Mouse (Mus musculus): ENCODE measurements at regions not wholly inside any gene's neighbourhood (a gene's known extent, or its start where the extent isn't known, plus 50 kb on each side); places are given as distances from the start of the nearest gene placed in this dataset.

GRCm38 (mm10) chr4:7513081-7513480 lies 725.8 kb downstream of the Car8 start:
- ATAC-seq = no peak
- Histone ChIP-seq H3K36me3 (ENCODE audit: control insufficient read depth, insufficient read depth) (no peaks in the 10 kb centered on the region), H3K27me3 (replicated peaks; ENCODE audit: control insufficient read depth, insufficient read depth, low read length) (no peaks in the 10 kb centered on the region), H3K27ac (ENCODE audit: low read length) (no peak overlapping the region), H3K4me1 (replicated peaks; ENCODE audit: control insufficient read depth, insufficient read depth, low read length) (no peaks in the 10 kb centered on the region), H3K4me3 (replicated peaks; ENCODE audit: low read length) (no peak overlapping the region), H3K4me2 (ENCODE audit: low read length) (no peak overlapping the region), H3K9ac (replicated peaks; ENCODE audit: low read depth, low read length) (no peak overlapping the region), H3K9me3 (ENCODE audit: control insufficient read depth, low read length) (no peaks in the 10 kb centered on the region)
- WGBS = 87% methylated on average over 1 of the region's 1 CpGs

- no peaks in the 10 kb centered on the region for H3K4me1 ChIP-seq (replicated peaks; ENCODE audit: control insufficient read depth, insufficient read depth, low read length)
- no peak overlapping the region for H3K9ac ChIP-seq (replicated peaks; ENCODE audit: low read depth, low read length)
- H3K4me2 ChIP-seq (ENCODE audit: low read length) = no peak overlapping the region
- no peaks in the 10 kb centered on the region for H3K27me3 ChIP-seq (replicated peaks; ENCODE audit: control insufficient read depth, insufficient read depth, low read length)
- no peak overlapping the region for H3K4me3 ChIP-seq (replicated peaks; ENCODE audit: low read length)
- no peak for ATAC-seq
- H3K27ac ChIP-seq (ENCODE audit: low read length) = no peak overlapping the region
- H3K9me3 ChIP-seq (ENCODE audit: control insufficient read depth, low read length) = no peaks in the 10 kb centered on the region
- no peaks in the 10 kb centered on the region for H3K36me3 ChIP-seq (ENCODE audit: control insufficient read depth, insufficient read depth)
These were observed 753.3 kb downstream of the Car8 start for GRCm38 (mm10) chr4:7485552-7485951.

GRCm38 (mm10) chr4:7455130-7455529 lies 783.7 kb downstream of the Car8 start:
- Histone ChIP-seq H3K4me1 (replicated peaks; ENCODE audit: control insufficient read depth, insufficient read depth, low read length) (no peaks in the 10 kb centered on the region), H3K27ac (ENCODE audit: low read length) (no peak overlapping the region), H3K9ac (replicated peaks; ENCODE audit: low read depth, low read length) (no peak overlapping the region), H3K9me3 (ENCODE audit: control insufficient read depth, low read length) (no peaks in the 10 kb centered on the region), H3K36me3 (ENCODE audit: control insufficient read depth, insufficient read depth) (no peaks in the 10 kb centered on the region), H3K27me3 (replicated peaks; ENCODE audit: control insufficient read depth, insufficient read depth, low read length) (no peaks in the 10 kb centered on the region), H3K4me2 (ENCODE audit: low read length) (no peak overlapping the region), H3K4me3 (replicated peaks; ENCODE audit: low read length) (no peak overlapping the region)
- 31% methylated on average over 9 of the region's 9 CpGs for WGBS
- ATAC-seq = no peak

- 66% methylated on average over 3 of the region's 3 CpGs for WGBS
- Histone ChIP-seq H3K36me3 (ENCODE audit: control insufficient read depth, insufficient read depth) (no peaks in the 10 kb centered on the region), H3K4me2 (ENCODE audit: low read length) (no peak overlapping the region), H3K4me1 (replicated peaks; ENCODE audit: control insufficient read depth, insufficient read depth, low read length) (no peaks in the 10 kb centered on the region), H3K9ac (replicated peaks; ENCODE audit: low read depth, low read length) (no peak overlapping the region), H3K27ac (ENCODE audit: low read length) (no peak overlapping the region), H3K27me3 (replicated peaks; ENCODE audit: control insufficient read depth, insufficient read depth, low read length) (no peaks in the 10 kb centered on the region), H3K9me3 (ENCODE audit: control insufficient read depth, low read length) (no peaks in the 10 kb centered on the region), H3K4me3 (replicated peaks; ENCODE audit: low read length) (no peak overlapping the region)
- no peak for ATAC-seq
These were observed 786.2 kb downstream of the Car8 start for GRCm38 (mm10) chr4:7452678-7453077.

GRCm38 (mm10) chr4:7450991-7451390 lies 787.9 kb downstream of the Car8 start:
- Histone ChIP-seq H3K4me3 (replicated peaks; ENCODE audit: low read length) (no peak overlapping the region), H3K9me3 (ENCODE audit: control insufficient read depth, low read length) (no peaks in the 10 kb centered on the region), H3K27me3 (replicated peaks; ENCODE audit: control insufficient read depth, insufficient read depth, low read length) (no peaks in the 10 kb centered on the region), H3K27ac (ENCODE audit: low read length) (no peak overlapping the region), H3K36me3 (ENCODE audit: control insufficient read depth, insufficient read depth) (no peaks in the 10 kb centered on the region), H3K4me2 (ENCODE audit: low read length) (no peak overlapping the region), H3K9ac (replicated peaks; ENCODE audit: low read depth, low read length) (no peak overlapping the region), H3K4me1 (replicated peaks; ENCODE audit: control insufficient read depth, insufficient read depth, low read length) (no peaks in the 10 kb centered on the region)
- 52% methylated on average over 1 of the region's 1 CpGs for WGBS
- ATAC-seq = no peak

GRCm38 (mm10) chr4:7429308-7429707 lies 809.5 kb downstream of the Car8 start:
- Histone ChIP-seq H3K27ac (ENCODE audit: low read length) (no peak overlapping the region), H3K4me3 (replicated peaks; ENCODE audit: low read length) (no peak overlapping the region), H3K4me1 (replicated peaks; ENCODE audit: control insufficient read depth, insufficient read depth, low read length) (no peaks in the 10 kb centered on the region), H3K36me3 (ENCODE audit: control insufficient read depth, insufficient read depth) (no peaks in the 10 kb centered on the region), H3K9ac (replicated peaks; ENCODE audit: low read depth, low read length) (no peak overlapping the region), H3K4me2 (ENCODE audit: low read length) (no peak overlapping the region), H3K27me3 (replicated peaks; ENCODE audit: control insufficient read depth, insufficient read depth, low read length) (no peaks in the 10 kb centered on the region), H3K9me3 (ENCODE audit: control insufficient read depth, low read length) (no peaks in the 10 kb centered on the region)
- peak; percentile 50; the same call in 1 of the 2 replicates for ATAC-seq
- WGBS = 71% methylated on average over 3 of the region's 3 CpGs

GRCm38 (mm10) chr4:7424081-7424480 lies 814.8 kb downstream of the Car8 start:
- no peak overlapping the region for H3K9ac ChIP-seq (replicated peaks; ENCODE audit: low read depth, low read length)
- no peak overlapping the region for H3K4me2 ChIP-seq (ENCODE audit: low read length)
- H3K4me1 ChIP-seq (replicated peaks; ENCODE audit: control insufficient read depth, insufficient read depth, low read length) = no peaks in the 10 kb centered on the region
- peak; percentile 26; the same call in 1 of the 2 replicates for ATAC-seq
- H3K27ac ChIP-seq (ENCODE audit: low read length) = no peak overlapping the region
- H3K36me3 ChIP-seq (ENCODE audit: control insufficient read depth, insufficient read depth) = no peaks in the 10 kb centered on the region
- no peaks in the 10 kb centered on the region for H3K27me3 ChIP-seq (replicated peaks; ENCODE audit: control insufficient read depth, insufficient read depth, low read length)
- no peaks in the 10 kb centered on the region for H3K9me3 ChIP-seq (ENCODE audit: control insufficient read depth, low read length)
- H3K4me3 ChIP-seq (replicated peaks; ENCODE audit: low read length) = no peak overlapping the region

GRCm38 (mm10) chr4:7423204-7423603 lies 815.6 kb downstream of the Car8 start:
- ATAC-seq = peak; percentile 74
- 49% methylated on average over 4 of the region's 4 CpGs for WGBS
- Histone ChIP-seq H3K9me3 (ENCODE audit: control insufficient read depth, low read length) (no peaks in the 10 kb centered on the region), H3K36me3 (ENCODE audit: control insufficient read depth, insufficient read depth) (no peaks in the 10 kb centered on the region), H3K4me3 (replicated peaks; ENCODE audit: low read length) (no peak overlapping the region), H3K9ac (replicated peaks; ENCODE audit: low read depth, low read length) (no peak overlapping the region), H3K4me1 (replicated peaks; ENCODE audit: control insufficient read depth, insufficient read depth, low read length) (no peaks in the 10 kb centered on the region), H3K4me2 (ENCODE audit: low read length) (no peak overlapping the region), H3K27ac (ENCODE audit: low read length) (no peak overlapping the region), H3K27me3 (replicated peaks; ENCODE audit: control insufficient read depth, insufficient read depth, low read length) (no peaks in the 10 kb centered on the region)

- Histone ChIP-seq H3K9ac (replicated peaks; ENCODE audit: low read depth, low read length) (no peak overlapping the region), H3K9me3 (ENCODE audit: control insufficient read depth, low read length) (no peaks in the 10 kb centered on the region), H3K27ac (ENCODE audit: low read length) (no peak overlapping the region), H3K4me2 (ENCODE audit: low read length) (no peak overlapping the region), H3K27me3 (replicated peaks; ENCODE audit: control insufficient read depth, insufficient read depth, low read length) (no peaks in the 10 kb centered on the region), H3K4me3 (replicated peaks; ENCODE audit: low read length) (no peak overlapping the region), H3K4me1 (replicated peaks; ENCODE audit: control insufficient read depth, insufficient read depth, low read length) (no peaks in the 10 kb centered on the region), H3K36me3 (ENCODE audit: control insufficient read depth, insufficient read depth) (no peaks in the 10 kb centered on the region)
- ATAC-seq = peak; percentile 59
- WGBS = 67% methylated on average over 3 of the region's 3 CpGs
These were observed 816.1 kb downstream of the Car8 start for GRCm38 (mm10) chr4:7422787-7423186.

- Histone ChIP-seq H3K9ac (replicated peaks; ENCODE audit: low read depth, low read length) (no peak overlapping the region), H3K27me3 (replicated peaks; ENCODE audit: control insufficient read depth, insufficient read depth, low read length) (no peaks in the 10 kb centered on the region), H3K4me1 (replicated peaks; ENCODE audit: control insufficient read depth, insufficient read depth, low read length) (no peaks in the 10 kb centered on the region), H3K36me3 (ENCODE audit: control insufficient read depth, insufficient read depth) (no peaks in the 10 kb centered on the region), H3K4me2 (ENCODE audit: low read length) (no peak overlapping the region), H3K4me3 (replicated peaks; ENCODE audit: low read length) (no peak overlapping the region), H3K9me3 (ENCODE audit: control insufficient read depth, low read length) (no peaks in the 10 kb centered on the region), H3K27ac (ENCODE audit: low read length) (no peak overlapping the region)
- WGBS = 81% methylated on average over 2 of the region's 2 CpGs
- no peak for ATAC-seq
These were observed 824.5 kb downstream of the Car8 start for GRCm38 (mm10) chr4:7414301-7414700.
